Mouse (Mus musculus): Measurements from ENCODE around the gene Olfr543. TPM values are rescaled to one million over a fixed set of nuclear protein-coding genes. Genes with fewer than 3 reads are reported as not detected.

The Olfr543 gene
- 0.12 and 0.17 TPM in 2 replicates for polyA plus RNA-seq (2015; fragmentation: Nextera tagmentation; extraction: Ambion mirVana)

GRCm38 (mm10) chr7:102481579-102481978, at the start of gene Olfr543:
Olfr543 (minus strand) TSS chr7:102481679.
- no peak within 1 kb of the TSS for H3K4me2 ChIP-seq (ENCODE audit: low read depth, low read length)
- ATAC-seq (replicated peaks; ENCODE audit: extremely low read depth, insufficient read depth, low FRiP score), result no peak
- no peak within 1 kb of the TSS for H3K9ac ChIP-seq (ENCODE audit: low read length)
- H3K36me3 ChIP-seq (ENCODE audit: control insufficient read depth, insufficient read depth), result no peaks in the 10 kb centered on the region
- 0 out of 2 replicates have a peak, but pooled peaks cover 2% of the 10 kb centered on the region for H3K4me1 ChIP-seq (ENCODE audit: control insufficient read depth, insufficient read depth, low read length)
- WGBS, result 94% methylated on average over 4 of the region's 4 CpGs
- no peaks in the 10 kb centered on the region for H3K9me3 ChIP-seq (replicated peaks; ENCODE audit: control insufficient read depth, low read length)
- no peak within 1 kb of the TSS for H3K27ac ChIP-seq (ENCODE audit: low read length)
- no peaks in the 10 kb centered on the region for H3K27me3 ChIP-seq (ENCODE audit: control insufficient read depth, insufficient read depth, low read length)
- H3K4me3 ChIP-seq (ENCODE audit: low read length), result no peak within 1 kb of the TSS

- no peak overlapping the region for H3K4me2 ChIP-seq (ENCODE audit: low read depth, low read length)
- no peaks in the 10 kb centered on the region for H3K9me3 ChIP-seq (replicated peaks; ENCODE audit: control insufficient read depth, low read length)
- whole genome bisulfite sequencing, result 79% methylated on average over 1 of the region's 1 CpGs
- no peak for ATAC-seq (replicated peaks; ENCODE audit: extremely low read depth, insufficient read depth, low FRiP score)
- H3K27ac ChIP-seq (ENCODE audit: low read length), result no peak overlapping the region
- no peaks in the 10 kb centered on the region for H3K27me3 ChIP-seq (ENCODE audit: control insufficient read depth, insufficient read depth, low read length)
- H3K36me3 ChIP-seq (ENCODE audit: control insufficient read depth, insufficient read depth), result no peaks in the 10 kb centered on the region
- no peak overlapping the region for H3K9ac ChIP-seq (ENCODE audit: low read length)
- no peak overlapping the region for H3K4me3 ChIP-seq (ENCODE audit: low read length)
- no peaks in the 10 kb centered on the region for H3K4me1 ChIP-seq (ENCODE audit: control insufficient read depth, insufficient read depth, low read length)
Observed at GRCm38 (mm10) chr7:102529052-102529451, 47.6 kb upstream of the Olfr543 start.

- Histone ChIP-seq H3K27me3 (ENCODE audit: control insufficient read depth, insufficient read depth, low read length) (peaks cover 15% of the 10 kb centered on the region), H3K4me1 (ENCODE audit: control insufficient read depth, insufficient read depth, low read length) (peaks cover 8% of the 10 kb centered on the region), H3K4me3 (ENCODE audit: low read length) (no peak overlapping the region), H3K36me3 (ENCODE audit: control insufficient read depth, insufficient read depth) (no peaks in the 10 kb centered on the region), H3K4me2 (ENCODE audit: low read depth, low read length) (no peak overlapping the region), H3K9ac (ENCODE audit: low read length) (no peak overlapping the region), H3K27ac (ENCODE audit: low read length) (no peak overlapping the region), H3K9me3 (replicated peaks; ENCODE audit: control insufficient read depth, low read length) (no peaks in the 10 kb centered on the region)
- 67% methylated on average over 2 of the region's 2 CpGs for WGBS
- ATAC-seq (replicated peaks; ENCODE audit: extremely low read depth, insufficient read depth, low FRiP score), result no peak
Observed at GRCm38 (mm10) chr7:102517051-102517335, 35.5 kb upstream of the Olfr543 start.

- H3K9ac ChIP-seq (ENCODE audit: low read length), result no peak overlapping the region
- no peak for ATAC-seq (replicated peaks; ENCODE audit: extremely low read depth, insufficient read depth, low FRiP score)
- H3K4me2 ChIP-seq (ENCODE audit: low read depth, low read length), result no peak overlapping the region
- peaks cover 17% of the 10 kb centered on the region for H3K27me3 ChIP-seq (ENCODE audit: control insufficient read depth, insufficient read depth, low read length)
- no peaks in the 10 kb centered on the region for H3K36me3 ChIP-seq (ENCODE audit: control insufficient read depth, insufficient read depth)
- peaks cover 8% of the 10 kb centered on the region for H3K4me1 ChIP-seq (ENCODE audit: control insufficient read depth, insufficient read depth, low read length)
- no peak overlapping the region for H3K4me3 ChIP-seq (ENCODE audit: low read length)
- no peaks in the 10 kb centered on the region for H3K9me3 ChIP-seq (replicated peaks; ENCODE audit: control insufficient read depth, low read length)
- no peak overlapping the region for H3K27ac ChIP-seq (ENCODE audit: low read length)
- 40% methylated on average over 10 of the region's 10 CpGs for WGBS
Observed at GRCm38 (mm10) chr7:102516261-102517050, 35.0 kb upstream of the Olfr543 start.

- H3K9ac ChIP-seq (ENCODE audit: low read length), result no peak overlapping the region
- H3K27ac ChIP-seq (ENCODE audit: low read length), result no peak overlapping the region
- no peak overlapping the region for H3K4me3 ChIP-seq (ENCODE audit: low read length)
- WGBS, result 48% methylated on average over 4 of the region's 4 CpGs
- no peak for ATAC-seq (replicated peaks; ENCODE audit: extremely low read depth, insufficient read depth, low FRiP score)
- H3K4me1 ChIP-seq (ENCODE audit: control insufficient read depth, insufficient read depth, low read length), result peaks cover 8% of the 10 kb centered on the region
- H3K9me3 ChIP-seq (replicated peaks; ENCODE audit: control insufficient read depth, low read length), result no peaks in the 10 kb centered on the region
- peaks cover 17% of the 10 kb centered on the region for H3K27me3 ChIP-seq (ENCODE audit: control insufficient read depth, insufficient read depth, low read length)
- no peak overlapping the region for H3K4me2 ChIP-seq (ENCODE audit: low read depth, low read length)
- no peaks in the 10 kb centered on the region for H3K36me3 ChIP-seq (ENCODE audit: control insufficient read depth, insufficient read depth)
Observed at GRCm38 (mm10) chr7:102514144-102514543, 32.7 kb upstream of the Olfr543 start.

- peak; percentile 88 for ATAC-seq (replicated peaks; ENCODE audit: extremely low read depth, insufficient read depth, low FRiP score)
- Histone ChIP-seq H3K9me3 (replicated peaks; ENCODE audit: control insufficient read depth, low read length) (no peaks in the 10 kb centered on the region), H3K4me1 (ENCODE audit: control insufficient read depth, insufficient read depth, low read length) (peaks cover 8% of the 10 kb centered on the region), H3K36me3 (ENCODE audit: control insufficient read depth, insufficient read depth) (no peaks in the 10 kb centered on the region), H3K27me3 (ENCODE audit: control insufficient read depth, insufficient read depth, low read length) (peaks cover 17% of the 10 kb centered on the region), H3K9ac (ENCODE audit: low read length) (peak overlapping the region; percentile 79), H3K4me2 (ENCODE audit: low read depth, low read length) (peak overlapping the region; percentile 97), H3K4me3 (ENCODE audit: low read length) (peak overlapping the region; percentile 62), H3K27ac (ENCODE audit: low read length) (no peak overlapping the region)
- under 1% methylated on average over 54 of the region's 54 CpGs for WGBS
Observed at GRCm38 (mm10) chr7:102512814-102513435, 31.4 kb upstream of the Olfr543 start.

GRCm38 (mm10) chr7:102511927-102512326, 30.4 kb upstream of the Olfr543 start:
- H3K27me3 ChIP-seq (ENCODE audit: control insufficient read depth, insufficient read depth, low read length), result peaks cover 17% of the 10 kb centered on the region
- WGBS, result 88% methylated on average over 10 of the region's 10 CpGs
- no peak for ATAC-seq (replicated peaks; ENCODE audit: extremely low read depth, insufficient read depth, low FRiP score)

GRCm38 (mm10) chr7:102509726-102510125, 28.2 kb upstream of the Olfr543 start:
- H3K9me3 ChIP-seq (replicated peaks; ENCODE audit: control insufficient read depth, low read length), result no peaks in the 10 kb centered on the region
- peaks cover 14% of the 10 kb centered on the region for H3K27me3 ChIP-seq (ENCODE audit: control insufficient read depth, insufficient read depth, low read length)
- no peak overlapping the region for H3K27ac ChIP-seq (ENCODE audit: low read length)
- no peak overlapping the region for H3K4me3 ChIP-seq (ENCODE audit: low read length)
- H3K36me3 ChIP-seq (ENCODE audit: control insufficient read depth, insufficient read depth), result no peaks in the 10 kb centered on the region
- no peak for ATAC-seq (replicated peaks; ENCODE audit: extremely low read depth, insufficient read depth, low FRiP score)
- H3K4me1 ChIP-seq (ENCODE audit: control insufficient read depth, insufficient read depth, low read length), result no peaks in the 10 kb centered on the region
- no peak overlapping the region for H3K9ac ChIP-seq (ENCODE audit: low read length)
- 87% methylated on average over 7 of the region's 7 CpGs for WGBS
- H3K4me2 ChIP-seq (ENCODE audit: low read depth, low read length), result no peak overlapping the region

More at GRCm38 (mm10) chr7:102511927-102512326, 30.4 kb upstream of the Olfr543 start:
- Histone ChIP-seq H3K9me3 (replicated peaks; ENCODE audit: control insufficient read depth, low read length) (no peaks in the 10 kb centered on the region), H3K36me3 (ENCODE audit: control insufficient read depth, insufficient read depth) (no peaks in the 10 kb centered on the region), H3K4me1 (ENCODE audit: control insufficient read depth, insufficient read depth, low read length) (peaks cover 8% of the 10 kb centered on the region), H3K9ac (ENCODE audit: low read length) (no peak overlapping the region), H3K27ac (ENCODE audit: low read length) (no peak overlapping the region), H3K4me3 (ENCODE audit: low read length) (no peak overlapping the region), H3K4me2 (ENCODE audit: low read depth, low read length) (no peak overlapping the region)

GRCm38 (mm10) chr7:102508666-102509065, 27.2 kb upstream of the Olfr543 start:
- ATAC-seq (replicated peaks; ENCODE audit: extremely low read depth, insufficient read depth, low FRiP score), result no peak
- Histone ChIP-seq H3K4me3 (ENCODE audit: low read length) (no peak overlapping the region), H3K4me2 (ENCODE audit: low read depth, low read length) (no peak overlapping the region), H3K36me3 (ENCODE audit: control insufficient read depth, insufficient read depth) (no peaks in the 10 kb centered on the region), H3K9ac (ENCODE audit: low read length) (no peak overlapping the region), H3K27ac (ENCODE audit: low read length) (no peak overlapping the region), H3K4me1 (ENCODE audit: control insufficient read depth, insufficient read depth, low read length) (no peaks in the 10 kb centered on the region), H3K27me3 (ENCODE audit: control insufficient read depth, insufficient read depth, low read length) (peaks cover 7% of the 10 kb centered on the region), H3K9me3 (replicated peaks; ENCODE audit: control insufficient read depth, low read length) (no peaks in the 10 kb centered on the region)
- WGBS, result 76% methylated on average over 6 of the region's 6 CpGs

All from heart, embryonic 16.5 days (tissue).